15 mouse cellular contexts compared by ENCODE assay signal in the genomic region with DNA sequence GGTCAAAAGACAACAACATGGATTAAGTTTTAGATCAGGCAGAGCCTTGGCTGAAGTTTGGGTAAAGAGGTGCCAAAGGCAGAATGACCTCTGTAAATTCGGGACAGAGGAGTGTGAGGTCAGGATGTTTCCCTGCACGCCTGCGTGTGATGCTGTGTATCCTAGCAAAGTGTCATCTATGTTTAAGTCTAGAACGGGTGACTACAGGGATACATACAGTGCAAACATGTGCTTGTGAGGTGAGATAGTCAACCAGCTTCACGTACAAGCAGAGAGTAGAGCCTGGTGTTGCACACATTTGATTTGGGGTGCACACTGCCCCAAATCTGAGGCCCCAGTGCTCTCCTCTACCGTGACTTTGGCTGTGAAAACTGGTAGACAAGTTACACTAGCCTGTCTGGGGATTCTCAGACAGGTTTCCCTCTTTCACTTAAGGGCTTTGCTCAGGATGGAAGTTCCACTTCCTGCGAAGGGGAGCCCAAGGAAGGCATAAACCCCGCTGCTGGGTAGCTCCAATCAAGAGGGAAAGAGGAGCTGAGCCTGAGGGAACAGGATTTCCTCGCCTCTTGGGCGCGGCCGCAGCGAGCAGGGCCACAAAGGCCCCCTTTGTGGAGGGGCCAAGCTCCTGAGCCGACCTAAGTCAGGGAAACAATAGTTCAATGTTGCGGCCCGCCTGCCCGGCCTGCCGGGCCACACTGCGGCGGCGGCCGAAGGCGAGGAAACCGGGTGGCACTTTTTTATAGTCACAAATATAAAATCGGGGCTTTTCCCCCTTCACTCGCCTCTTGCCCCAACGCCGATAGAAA. TPM values are rescaled to one million over a fixed set of nuclear protein-coding genes. Genes with fewer than 3 reads are reported as not detected.
A peak's percentile ranks its signal among the peaks of the same experiment; 100 is the strongest.
DNase-seq lines count a peak whose midpoint lies in the region; ATAC-seq lines count a peak whose summit lies in the region.
"Had no signal": no experiment of that assay in that cellular context is flagged by ENCODE, and none has a peak within 500 bp of the region (broad histone marks: within the 10 kb centered on the region; RNA-seq: fewer than 3 reads in every experiment).

No protein-coding gene starts in this region.

- WGBS in forebrain, embryonic 11.5 days: 2% methylated on average over 28 of the region's 28 CpGs
- 2% methylated on average over 28 of the region's 28 CpGs for WGBS in forebrain, embryonic 13.5 days
- under 1% methylated on average over 28 of the region's 28 CpGs for WGBS in midbrain, embryonic 12.5 days
- WGBS in midbrain, embryonic 16.5 days: 2% methylated on average over 28 of the region's 28 CpGs
- WGBS in embryonic facial prominence, embryonic 14.5 days: 8% methylated on average over 28 of the region's 28 CpGs
- 1% methylated on average over 28 of the region's 28 CpGs for WGBS in neural tube, embryonic 11.5 days

- no peak overlapping the region for H3K9ac ChIP-seq in forebrain, embryonic 11.5 days (ENCODE audit: low read length)
- H3K9ac ChIP-seq in forebrain, embryonic 13.5 days: no peak overlapping the region
- H3K9ac ChIP-seq in midbrain, embryonic 12.5 days (replicated peaks): 0 out of 2 replicates have a peak overlapping the region, but pooled peaks have one; percentile 28
- H3K9ac ChIP-seq in midbrain, embryonic 16.5 days (ENCODE audit: low read depth, low read length): no peak overlapping the region
- peak overlapping the region; percentile 26; the same call in 1 of the 2 replicates for H3K9ac ChIP-seq in embryonic facial prominence, embryonic 14.5 days (ENCODE audit: low read depth, low read length)
- H3K9ac ChIP-seq in neural tube, embryonic 11.5 days (ENCODE audit: low read length): no peak overlapping the region
- H3K9ac ChIP-seq: liver, postnatal 0 days had no signal

- 0 out of 2 replicates have a peak, but pooled peaks have one; percentile 28 for ATAC-seq in forebrain, embryonic 11.5 days (replicated peaks; ENCODE audit: low FRiP score)
- no peak for ATAC-seq in forebrain, embryonic 13.5 days
- ATAC-seq in midbrain, embryonic 12.5 days (ENCODE audit: low FRiP score, low read depth): 0 out of 2 replicates have a peak, but pooled peaks have one; percentile 44
- ATAC-seq in midbrain, embryonic 16.5 days: no peak
- ATAC-seq in embryonic facial prominence, embryonic 14.5 days (ENCODE audit: low read depth): no peak
- ATAC-seq in neural tube, embryonic 11.5 days (ENCODE audit: insufficient read depth, low FRiP score, low TSS enrichment): no peak
- ATAC-seq in inflammation-experienced regulatory T-cells, adult 6 months: no peak
- ATAC-seq: liver, postnatal 0 days had no signal

- peaks cover 97% of the 10 kb centered on the region for H3K27me3 ChIP-seq in forebrain, embryonic 11.5 days (ENCODE audit: control insufficient read depth, insufficient read depth, low read length)
- peaks cover 100% of the 10 kb centered on the region for H3K27me3 ChIP-seq in forebrain, embryonic 13.5 days
- H3K27me3 ChIP-seq in midbrain, embryonic 12.5 days: peaks cover 99% of the 10 kb centered on the region
- H3K27me3 ChIP-seq in midbrain, embryonic 16.5 days (ENCODE audit: control insufficient read depth, insufficient read depth, low read depth, low read length): peaks cover 88% of the 10 kb centered on the region
- peaks cover 100% of the 10 kb centered on the region for H3K27me3 ChIP-seq in embryonic facial prominence, embryonic 14.5 days (replicated peaks; ENCODE audit: control insufficient read depth, insufficient read depth, low read length)
- peaks cover 99% of the 10 kb centered on the region for H3K27me3 ChIP-seq in neural tube, embryonic 11.5 days (ENCODE audit: control insufficient read depth, insufficient read depth, low read length)

- H3K36me3 ChIP-seq in forebrain, embryonic 11.5 days (ENCODE audit: control insufficient read depth, insufficient read depth, low read length): no peaks in the 10 kb centered on the region
- no peaks in the 10 kb centered on the region for H3K36me3 ChIP-seq in forebrain, embryonic 13.5 days (ENCODE audit: poor library complexity, severe bottlenecking)
- no peaks in the 10 kb centered on the region for H3K36me3 ChIP-seq in midbrain, embryonic 12.5 days
- H3K36me3 ChIP-seq in midbrain, embryonic 16.5 days (ENCODE audit: control insufficient read depth, insufficient read depth, low read length): no peaks in the 10 kb centered on the region
- no peaks in the 10 kb centered on the region for H3K36me3 ChIP-seq in embryonic facial prominence, embryonic 14.5 days (ENCODE audit: control insufficient read depth, insufficient read depth, low read length)
- H3K36me3 ChIP-seq in neural tube, embryonic 11.5 days (ENCODE audit: control insufficient read depth, insufficient read depth, low read length): no peaks in the 10 kb centered on the region
- H3K36me3 ChIP-seq: G1E had no signal

- peaks cover 3% of the 10 kb centered on the region; the same call in 1 of the 2 replicates for H3K4me1 ChIP-seq in forebrain, embryonic 11.5 days (replicated peaks; ENCODE audit: control insufficient read depth, insufficient read depth, low read length)
- no peaks in the 10 kb centered on the region for H3K4me1 ChIP-seq in forebrain, embryonic 13.5 days
- H3K4me1 ChIP-seq in midbrain, embryonic 12.5 days: no peaks in the 10 kb centered on the region
- H3K4me1 ChIP-seq in midbrain, embryonic 16.5 days (ENCODE audit: control insufficient read depth, insufficient read depth, low read length): no peaks in the 10 kb centered on the region
- H3K4me1 ChIP-seq in embryonic facial prominence, embryonic 14.5 days (ENCODE audit: control insufficient read depth, insufficient read depth, low read length): no peaks in the 10 kb centered on the region
- no peaks in the 10 kb centered on the region for H3K4me1 ChIP-seq in neural tube, embryonic 11.5 days (ENCODE audit: control insufficient read depth, insufficient read depth, low read length)

- no peaks in the 10 kb centered on the region for H3K9me3 ChIP-seq in forebrain, embryonic 11.5 days (ENCODE audit: control insufficient read depth, low read length)
- H3K9me3 ChIP-seq in forebrain, embryonic 13.5 days (replicated peaks): no peaks in the 10 kb centered on the region
- no peaks in the 10 kb centered on the region for H3K9me3 ChIP-seq in midbrain, embryonic 12.5 days
- no peaks in the 10 kb centered on the region for H3K9me3 ChIP-seq in midbrain, embryonic 16.5 days (replicated peaks; ENCODE audit: control insufficient read depth, low read length, poor library complexity, severe bottlenecking)
- no peaks in the 10 kb centered on the region for H3K9me3 ChIP-seq in embryonic facial prominence, embryonic 14.5 days (ENCODE audit: control insufficient read depth, low read length)
- H3K9me3 ChIP-seq in neural tube, embryonic 11.5 days (ENCODE audit: control insufficient read depth, low read length): no peaks in the 10 kb centered on the region

- peak; percentile 52 for DNase-seq in forebrain, embryonic 11.5 days (ENCODE audit: low spot score)
- DNase-seq in embryonic facial prominence, embryonic 14.5 days (ENCODE audit: low spot score): no peak
- DNase-seq in neural tube, embryonic 11.5 days (ENCODE audit: low spot score): peak; percentile 61
- no peak for DNase-seq in frontal cortex, postnatal 36 days (ENCODE audit: low spot score in 2 of 2)
- DNase-seq: cerebellum, adult 18-20 months; heart, postnatal 36 days; kidney, adult 18-20 months; liver, postnatal 0 days; right cerebral cortex, postnatal 4 days; thymus, postnatal 36 days had no signal

- H3K27ac ChIP-seq in forebrain, embryonic 11.5 days (ENCODE audit: low read depth, low read length): no peak overlapping the region
- H3K27ac ChIP-seq in forebrain, embryonic 13.5 days: no peak overlapping the region
- H3K27ac ChIP-seq in midbrain, embryonic 12.5 days (replicated peaks): no peak overlapping the region
- no peak overlapping the region for H3K27ac ChIP-seq in midbrain, embryonic 16.5 days (ENCODE audit: low read length)
- peak overlapping the region; percentile 29; the same call in 1 of the 2 replicates for H3K27ac ChIP-seq in embryonic facial prominence, embryonic 14.5 days (replicated peaks; ENCODE audit: low read depth, low read length)
- no peak overlapping the region for H3K27ac ChIP-seq in neural tube, embryonic 11.5 days (ENCODE audit: low read depth, low read length)

- H3K4me3 ChIP-seq in forebrain, embryonic 11.5 days (ENCODE audit: low read depth, low read length): no peak overlapping the region
- H3K4me3 ChIP-seq in forebrain, embryonic 13.5 days: no peak overlapping the region
- H3K4me3 ChIP-seq in midbrain, embryonic 12.5 days: no peak overlapping the region
- H3K4me3 ChIP-seq in midbrain, embryonic 16.5 days (ENCODE audit: low read depth, low read length): no peak overlapping the region
- peak overlapping the region; percentile 12 for H3K4me3 ChIP-seq in embryonic facial prominence, embryonic 14.5 days (ENCODE audit: low read depth, low read length)
- H3K4me3 ChIP-seq in neural tube, embryonic 11.5 days (ENCODE audit: low read depth, low read length): no peak overlapping the region

- H3K4me2 ChIP-seq in forebrain, embryonic 11.5 days (ENCODE audit: low read depth, low read length, severe bottlenecking): 0 out of 2 replicates have a peak overlapping the region, but pooled peaks have one; percentile 11
- no peak overlapping the region for H3K4me2 ChIP-seq in forebrain, embryonic 13.5 days
- H3K4me2 ChIP-seq in midbrain, embryonic 12.5 days (replicated peaks): no peak overlapping the region
- no peak overlapping the region for H3K4me2 ChIP-seq in midbrain, embryonic 16.5 days (ENCODE audit: low read length)
- H3K4me2 ChIP-seq in embryonic facial prominence, embryonic 14.5 days (ENCODE audit: low read depth, low read length): peak overlapping the region; percentile 40
- no peak overlapping the region for H3K4me2 ChIP-seq in neural tube, embryonic 11.5 days (ENCODE audit: low read depth)

RNA-seq across cellular contexts. Expression of gene Tbx15, which starts 8.0 kb away (rescaled TPM):
- polyA plus RNA-seq in forebrain, embryonic 11.5 days (2014; fragmentation: Nextera tagmentation; extraction: Ambion mirVana): 3.2 and 3.8 TPM in 2 replicates
- polyA plus RNA-seq in forebrain, embryonic 13.5 days (2015; fragmentation: Nextera tagmentation; extraction: Ambion mirVana): 0.28 and 0.43 TPM in 2 replicates
- polyA plus RNA-seq in midbrain, embryonic 12.5 days (2016; fragmentation: Nextera tagmentation; extraction: Ambion mirVana): 2.5 and 2.7 TPM in 2 replicates
- 0.45 and 0.68 TPM in 2 replicates for polyA plus RNA-seq in midbrain, embryonic 16.5 days (2015; fragmentation: Nextera tagmentation; extraction: Ambion mirVana)
- polyA plus RNA-seq in embryonic facial prominence, embryonic 14.5 days (2014; fragmentation: Nextera tagmentation; extraction: Ambion mirVana): 19.0 and 20.6 TPM in 2 replicates
- 2.1 and 2.6 TPM in 2 replicates for polyA plus RNA-seq in neural tube, embryonic 11.5 days (2014; fragmentation: Nextera tagmentation; extraction: Ambion mirVana)
- polyA plus RNA-seq in inflammation-experienced regulatory T-cells, adult 6 months (2017; shearing (Covaris generic)): not detected
- polyA plus RNA-seq: G1E had no signal

Comparison
In these comparisons a context has a peak if more than half of its experiments do, and no peak if none do; other contexts are left out.
1. ATAC-seq: peak in forebrain, embryonic 11.5 days (single experiment) and midbrain, embryonic 12.5 days (single experiment); none in forebrain, embryonic 13.5 days (single experiment), midbrain, embryonic 16.5 days (single experiment), embryonic facial prominence, embryonic 14.5 days (single experiment), neural tube, embryonic 11.5 days (single experiment) and inflammation-experienced regulatory T-cells, adult 6 months (single experiment).
2. H3K4me2 ChIP-seq: peak in forebrain, embryonic 11.5 days (single experiment) and embryonic facial prominence, embryonic 14.5 days (single experiment); none in forebrain, embryonic 13.5 days (single experiment), midbrain, embryonic 12.5 days (single experiment), midbrain, embryonic 16.5 days (single experiment) and neural tube, embryonic 11.5 days (single experiment).
3. H3K9ac ChIP-seq: peak in midbrain, embryonic 12.5 days (single experiment) and embryonic facial prominence, embryonic 14.5 days (single experiment); none in forebrain, embryonic 11.5 days (single experiment), forebrain, embryonic 13.5 days (single experiment), midbrain, embryonic 16.5 days (single experiment) and neural tube, embryonic 11.5 days (single experiment).
4. DNase-seq: peak in forebrain, embryonic 11.5 days (single experiment) and neural tube, embryonic 11.5 days (single experiment); none in embryonic facial prominence, embryonic 14.5 days (single experiment) and frontal cortex, postnatal 36 days (0 of 2).